Mouse (Mus musculus) CD4-positive naive resting alpha-beta T cell, adult 76 days (primary cell): Measurements from ENCODE around the gene Wdr81. TPM values are rescaled to one million over a fixed set of nuclear protein-coding genes. Genes with fewer than 3 reads are reported as not detected.

Source experiments
- total RNA-seq: library from RNA; stranded (reverse); gene quantifications from one replicate; pipeline ENCODE4 v1.2.4, GENCODE M21; 2023

Wdr81 gene
- 22.6 TPM for total RNA-seq

GRCm38 (mm10) chr11:75453991-75454930 lies at the start of gene Wdr81:
Wdr81 (minus strand) TSS chr11:75454717.

DNA sequence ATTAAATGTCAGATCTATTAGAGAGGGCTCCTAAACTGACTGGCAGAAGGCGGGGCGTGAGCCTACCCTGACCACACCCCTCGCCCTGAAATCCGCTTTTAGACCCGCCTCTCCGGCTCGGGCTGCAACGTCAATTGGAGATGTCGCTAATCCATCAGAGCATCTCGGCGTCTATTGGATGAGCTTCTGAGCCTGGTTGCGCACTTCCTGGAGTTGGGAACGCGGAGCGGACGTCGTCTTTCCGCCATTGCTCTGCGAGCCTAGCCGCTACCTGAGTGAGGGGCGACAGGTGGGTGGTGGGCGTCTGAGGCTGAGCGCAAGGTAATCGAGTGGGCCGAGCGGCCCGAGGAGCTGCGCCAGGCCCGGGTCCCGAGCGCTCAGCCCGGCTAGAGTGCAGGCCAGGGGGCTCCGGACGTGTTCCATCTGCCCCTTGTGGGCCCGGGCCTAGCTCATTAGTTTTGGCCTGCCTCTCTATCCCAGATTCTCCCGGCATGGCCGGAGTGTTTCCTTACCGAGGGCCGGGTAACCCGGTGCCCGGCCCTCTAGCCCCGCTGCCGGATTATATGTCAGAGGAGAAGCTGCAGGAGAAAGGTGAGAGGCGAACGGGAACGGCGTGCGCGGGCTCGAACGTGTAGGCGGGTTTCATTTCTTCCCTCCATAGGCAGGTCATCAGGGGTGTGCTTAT lies 32.2 kb upstream of the Wdr81 start, which contains the start of gene Prpf8:
Gene Prpf8, plus strand, starts transcription at position 216 of the 685 bp plus-strand sequence.

DNA sequence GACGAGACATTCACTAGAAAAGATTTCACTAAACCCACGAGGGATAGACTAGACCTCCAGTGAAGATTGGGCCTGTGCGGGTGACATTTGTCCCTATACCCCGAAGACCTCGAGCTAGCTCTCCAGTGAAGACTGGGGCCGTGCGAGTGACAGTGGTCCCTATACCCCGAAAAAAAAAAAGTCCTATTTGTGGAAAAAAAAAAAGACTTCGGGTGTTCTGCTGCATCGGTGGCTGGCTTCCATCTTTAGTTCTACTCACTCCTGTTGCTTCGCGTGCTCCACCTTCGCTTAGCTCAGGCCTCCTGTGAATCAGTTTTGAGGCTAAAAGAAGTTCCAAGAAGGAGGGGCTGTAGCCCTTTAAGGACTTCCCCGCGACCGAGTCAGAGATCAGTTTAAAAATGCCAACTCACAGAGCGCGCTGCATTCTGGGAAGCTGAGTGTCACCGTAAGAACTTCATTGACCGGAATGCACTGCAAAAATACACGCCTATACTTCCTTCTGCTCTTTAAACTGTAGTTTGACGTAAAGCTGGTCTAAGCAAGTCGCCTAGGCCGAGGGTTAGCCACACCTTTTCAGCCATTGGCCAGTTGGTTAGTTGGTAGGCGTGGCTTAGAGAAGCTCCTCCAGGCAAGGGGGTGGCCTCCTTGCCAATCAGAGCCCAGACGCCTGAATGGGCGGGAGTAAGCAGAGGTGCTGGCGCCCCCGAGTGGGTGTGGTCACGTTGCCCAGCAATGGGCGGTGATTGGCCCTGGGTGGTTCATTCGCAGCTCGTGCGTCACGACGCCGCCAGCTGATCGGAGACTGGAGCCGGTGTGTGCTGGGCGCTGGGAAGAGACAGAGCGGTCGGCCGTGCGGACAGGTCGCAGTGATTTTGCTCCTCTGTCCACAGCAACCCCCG lies 6.6 kb upstream of the Wdr81 start, which contains the start of gene Tlcd2:
Gene Tlcd2, plus strand, starts transcription at position 872 of the 899 bp plus-strand sequence.

DNA sequence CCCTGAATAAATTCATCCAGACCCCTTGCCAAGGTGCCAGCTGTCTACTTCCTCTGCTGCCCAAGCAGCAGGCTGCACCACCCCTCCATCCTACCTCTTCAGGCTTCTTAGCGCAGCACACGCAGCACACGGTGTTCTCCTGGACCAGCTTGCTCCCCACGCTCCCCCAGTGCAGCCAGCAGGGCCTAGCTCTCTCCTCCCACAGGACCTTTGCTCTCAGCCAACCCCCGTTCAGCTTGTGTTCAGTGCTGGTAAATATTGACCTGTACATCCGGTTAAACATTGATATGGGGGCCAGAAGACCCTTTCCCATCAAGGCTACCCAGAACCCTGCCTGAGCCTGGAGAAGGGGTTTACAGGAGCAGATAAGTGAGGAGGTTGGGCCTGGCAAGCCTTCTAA lies 15.2 kb downstream of the Wdr81 start, which contains the start of gene Serpinf2:
Gene Serpinf2, minus strand, starts transcription at position 229 of the 400 bp plus-strand sequence.

GRCm38 (mm10) chr11:75422013-75422792 lies 32.3 kb downstream of the Wdr81 start, which contains the start of gene Serpinf1:
Serpinf1 (minus strand) TSS chr11:75422701.

Other genes with a start within 250 kb of the Wdr81 start
- 155 TPM for gene Rpa1, start 106.4 kb downstream of the Wdr81 start, total RNA-seq
- 12.2 TPM for gene Smyd4, start 106.3 kb downstream of the Wdr81 start, total RNA-seq
- gene Serpinf1, start 32.0 kb downstream of the Wdr81 start, total RNA-seq, result 0.82 TPM
- not detected for gene Serpinf2, start 15.1 kb downstream of the Wdr81 start, total RNA-seq
- not detected for gene Tlcd2, start 7.0 kb upstream of the Wdr81 start, total RNA-seq
- 207 TPM for gene Prpf8, start 32.1 kb upstream of the Wdr81 start, total RNA-seq
- gene Rilp, start 55.4 kb upstream of the Wdr81 start, total RNA-seq, result not detected
- 0.29 TPM for gene Scarf1, start 58.8 kb upstream of the Wdr81 start, total RNA-seq
- gene Slc43a2, start 77.0 kb upstream of the Wdr81 start, total RNA-seq, result 61.4 TPM
- gene Pitpna, start 133.4 kb upstream of the Wdr81 start, total RNA-seq, result 214 TPM
- gene Inpp5k, start 176.3 kb upstream of the Wdr81 start, total RNA-seq, result 104 TPM
- 28.7 TPM for gene Myo1c, start 195.8 kb upstream of the Wdr81 start, total RNA-seq
- gene Crk, start 224.5 kb upstream of the Wdr81 start, total RNA-seq, result 55.5 TPM